Mouse (Mus musculus): ENCODE measurements at regions not wholly inside any gene's neighbourhood (a gene's known extent, or its start where the extent isn't known, plus 50 kb on each side); places are given as distances from the start of the nearest gene placed in this dataset.

DNA sequence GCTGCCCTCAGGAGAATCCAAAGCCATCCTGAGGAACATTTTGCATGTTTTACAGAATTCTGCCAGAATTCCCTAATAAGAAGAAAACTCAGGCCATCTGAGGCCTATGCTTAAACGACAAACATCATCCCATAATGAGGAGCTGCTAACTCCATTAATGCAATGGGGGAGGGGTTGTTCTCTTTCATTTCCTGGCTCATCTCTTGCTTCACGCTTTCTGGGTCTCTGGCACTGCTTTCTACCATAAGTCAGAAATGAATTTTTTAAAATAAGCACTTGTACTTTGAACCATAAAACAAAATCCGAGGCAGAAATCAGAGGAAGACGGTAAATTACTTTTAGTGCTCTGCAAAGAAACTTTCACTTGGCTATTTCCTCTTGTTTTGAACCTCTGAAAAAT lies 600.0 kb downstream of the Ttll7 start:
- Histone ChIP-seq H3K4me1 (replicated peaks; ENCODE audit: control insufficient read depth, insufficient read depth, low read length) (0 out of 2 replicates have a peak, but pooled peaks cover 4% of the 10 kb centered on the region), H3K27me3 (ENCODE audit: control insufficient read depth, insufficient read depth, low read length) (no peaks in the 10 kb centered on the region), H3K9ac (no peak overlapping the region), H3K4me2 (replicated peaks) (no peak overlapping the region), H3K9me3 (ENCODE audit: control insufficient read depth, low read length) (no peaks in the 10 kb centered on the region), H3K36me3 (replicated peaks; ENCODE audit: control insufficient read depth, insufficient read depth) (no peaks in the 10 kb centered on the region), H3K27ac (no peak overlapping the region), H3K4me3 (replicated peaks; ENCODE audit: low read length) (no peak overlapping the region)
- ATAC-seq (ENCODE audit: low FRiP score) = no peak
- DNase-seq (ENCODE audit: low spot score) = no peak
- 63% methylated on average over 4 of the region's 4 CpGs for WGBS

DNA sequence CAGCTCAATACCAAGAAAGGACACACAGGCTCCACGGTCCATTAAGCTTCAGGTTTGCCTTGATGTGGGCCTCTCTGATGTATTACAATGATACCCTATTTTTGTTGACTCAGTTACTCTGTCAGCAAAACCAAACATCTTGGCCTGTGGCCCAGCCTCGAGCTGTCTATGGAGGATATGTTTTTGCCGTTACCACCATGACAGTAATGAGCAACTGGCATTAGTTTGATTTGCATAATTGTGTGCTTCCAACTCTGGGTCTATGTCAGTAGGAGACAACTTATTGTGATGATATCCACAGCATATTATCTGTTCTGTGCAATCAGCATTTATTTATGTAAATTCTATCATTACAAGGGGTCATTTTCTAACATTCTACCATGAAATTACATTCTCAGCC lies 603.2 kb downstream of the Ttll7 start:
- no peak overlapping the region for H3K4me3 ChIP-seq (replicated peaks; ENCODE audit: low read length)
- DNase-seq (ENCODE audit: low spot score) (no peak), ATAC-seq (ENCODE audit: low FRiP score) (no peak)
- H3K36me3 ChIP-seq (replicated peaks; ENCODE audit: control insufficient read depth, insufficient read depth) = no peaks in the 10 kb centered on the region
- no peaks in the 10 kb centered on the region for H3K9me3 ChIP-seq (ENCODE audit: control insufficient read depth, low read length)
- no peak overlapping the region for H3K27ac ChIP-seq
- no peak overlapping the region for H3K4me2 ChIP-seq (replicated peaks)
- no peak overlapping the region for H3K9ac ChIP-seq
- WGBS = 47% methylated on average over 3 of the region's 3 CpGs
- H3K4me1 ChIP-seq (replicated peaks; ENCODE audit: control insufficient read depth, insufficient read depth, low read length) = 0 out of 2 replicates have a peak, but pooled peaks cover 4% of the 10 kb centered on the region
- H3K27me3 ChIP-seq (ENCODE audit: control insufficient read depth, insufficient read depth, low read length) = no peaks in the 10 kb centered on the region

DNA sequence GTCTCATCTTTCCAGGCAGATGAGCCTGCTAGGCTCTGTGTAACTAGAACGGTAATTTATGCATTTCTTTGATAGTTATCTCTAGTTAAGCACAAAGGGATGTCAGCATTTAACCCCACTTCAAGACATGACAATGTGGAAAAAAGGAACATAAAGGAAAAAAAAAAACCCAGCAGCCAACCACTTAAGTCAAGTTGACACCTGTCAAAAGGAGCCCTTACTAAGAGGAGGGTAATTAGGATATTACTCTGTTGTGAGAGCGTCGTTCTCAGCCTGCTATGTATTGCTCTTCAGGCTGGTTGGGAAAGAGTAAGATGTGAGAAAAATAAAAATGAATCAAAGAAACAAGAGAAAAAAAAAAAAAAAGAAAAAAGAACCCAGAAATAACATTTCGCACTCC lies 604.1 kb downstream of the Ttll7 start:
- DNase-seq (ENCODE audit: low spot score) (no peak), ATAC-seq (ENCODE audit: low FRiP score) (no peak)
- Histone ChIP-seq H3K27me3 (ENCODE audit: control insufficient read depth, insufficient read depth, low read length) (no peaks in the 10 kb centered on the region), H3K4me1 (replicated peaks; ENCODE audit: control insufficient read depth, insufficient read depth, low read length) (0 out of 2 replicates have a peak, but pooled peaks cover 4% of the 10 kb centered on the region), H3K4me2 (replicated peaks) (no peak overlapping the region), H3K4me3 (replicated peaks; ENCODE audit: low read length) (no peak overlapping the region), H3K9ac (no peak overlapping the region), H3K9me3 (ENCODE audit: control insufficient read depth, low read length) (no peaks in the 10 kb centered on the region), H3K27ac (no peak overlapping the region), H3K36me3 (replicated peaks; ENCODE audit: control insufficient read depth, insufficient read depth) (no peaks in the 10 kb centered on the region)
- 62% methylated on average over 4 of the region's 4 CpGs for WGBS

DNA sequence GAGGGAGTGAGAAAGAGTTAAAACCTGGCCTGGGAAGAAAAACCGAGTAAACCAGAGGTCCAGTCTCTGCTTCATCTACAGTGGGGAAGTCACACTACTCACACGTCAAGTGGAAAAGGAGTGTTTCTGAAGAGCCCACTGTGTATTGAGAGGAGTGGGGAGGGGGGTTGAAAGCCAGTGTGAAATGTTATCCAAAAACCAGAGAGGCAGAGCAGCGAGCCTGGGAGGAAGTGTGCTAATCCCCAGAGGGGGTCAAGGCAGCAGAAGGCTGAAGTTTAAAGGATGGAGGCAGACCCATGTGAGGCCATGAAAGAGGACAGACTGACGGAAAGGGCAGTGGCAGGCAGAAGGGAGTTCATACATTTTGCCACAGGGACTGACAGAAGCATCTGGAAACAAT lies 605.9 kb downstream of the Ttll7 start:
- H3K9ac ChIP-seq = no peak overlapping the region
- H3K4me1 ChIP-seq (replicated peaks; ENCODE audit: control insufficient read depth, insufficient read depth, low read length) = 0 out of 2 replicates have a peak, but pooled peaks cover 4% of the 10 kb centered on the region
- H3K27me3 ChIP-seq (ENCODE audit: control insufficient read depth, insufficient read depth, low read length) = no peaks in the 10 kb centered on the region
- no peak overlapping the region for H3K4me2 ChIP-seq (replicated peaks)
- 50% methylated on average over 4 of the region's 4 CpGs for WGBS
- H3K36me3 ChIP-seq (replicated peaks; ENCODE audit: control insufficient read depth, insufficient read depth) = no peaks in the 10 kb centered on the region
- ATAC-seq (ENCODE audit: low FRiP score) (no peak), DNase-seq (ENCODE audit: low spot score) (no peak)
- no peak overlapping the region for H3K4me3 ChIP-seq (replicated peaks; ENCODE audit: low read length)
- H3K9me3 ChIP-seq (ENCODE audit: control insufficient read depth, low read length) = no peaks in the 10 kb centered on the region
- no peak overlapping the region for H3K27ac ChIP-seq

DNA sequence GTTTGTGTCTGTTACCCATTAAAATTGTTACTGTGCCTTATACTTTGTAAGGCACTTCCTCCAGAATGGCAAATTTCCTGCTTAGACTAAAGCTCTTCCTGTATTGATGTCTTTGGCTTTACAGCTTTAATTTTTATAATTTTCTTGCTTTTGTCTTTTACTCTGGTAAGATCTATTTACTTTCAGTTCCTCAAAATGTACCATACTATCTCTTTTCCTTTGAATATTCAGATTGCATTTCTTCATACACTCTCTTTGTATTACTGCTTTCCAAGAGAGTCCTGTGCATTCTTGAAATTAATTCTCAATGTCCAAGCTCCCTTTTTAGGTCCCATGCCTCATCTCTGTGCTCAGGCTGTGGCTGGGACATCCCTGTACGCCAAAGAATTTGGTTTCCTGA lies 627.7 kb downstream of the Ttll7 start:
- Histone ChIP-seq H3K4me2 (replicated peaks) (no peak overlapping the region), H3K4me1 (replicated peaks; ENCODE audit: control insufficient read depth, insufficient read depth, low read length) (no peaks in the 10 kb centered on the region), H3K27me3 (ENCODE audit: control insufficient read depth, insufficient read depth, low read length) (no peaks in the 10 kb centered on the region), H3K27ac (no peak overlapping the region), H3K4me3 (replicated peaks; ENCODE audit: low read length) (no peak overlapping the region), H3K9ac (no peak overlapping the region), H3K36me3 (replicated peaks; ENCODE audit: control insufficient read depth, insufficient read depth) (no peaks in the 10 kb centered on the region), H3K9me3 (ENCODE audit: control insufficient read depth, low read length) (no peaks in the 10 kb centered on the region)
- WGBS = 89% methylated on average over 1 of the region's 1 CpGs
- ATAC-seq (ENCODE audit: low FRiP score) = no peak
- DNase-seq (ENCODE audit: low spot score) = no peak
